ENCODE assay signal across 22 mouse cellular contexts in the genomic region with DNA sequence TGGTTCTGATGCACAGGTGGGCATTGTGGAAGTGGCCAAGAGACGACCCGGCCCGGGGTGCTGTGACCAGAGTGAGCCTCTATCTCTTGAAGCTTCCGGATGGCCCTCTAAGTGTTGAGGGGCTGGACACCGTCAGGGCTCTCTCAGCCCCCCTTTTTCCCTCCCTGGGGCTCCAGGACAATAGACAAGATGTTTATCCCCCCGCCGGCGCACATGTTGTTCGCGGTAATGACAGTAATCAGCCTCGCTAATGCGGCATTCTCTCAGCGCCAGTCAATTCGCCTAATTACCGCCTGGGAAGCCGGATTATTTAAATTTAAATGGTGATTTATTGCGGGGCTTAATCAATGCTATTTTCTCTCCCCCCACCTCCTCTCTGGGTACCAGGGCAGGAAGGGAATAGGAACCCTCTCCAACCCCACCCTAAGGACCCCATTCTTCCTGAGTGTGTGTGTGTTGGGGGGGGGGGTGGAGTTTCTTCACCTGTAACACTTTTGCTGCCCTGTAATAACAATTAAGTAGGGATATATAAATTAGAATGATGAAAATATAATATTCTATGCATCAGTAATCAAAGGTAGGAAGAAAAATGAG. TPM values are rescaled to one million over a fixed set of nuclear protein-coding genes. Genes with fewer than 3 reads are reported as not detected.
A peak's percentile ranks its signal among the peaks of the same experiment; 100 is the strongest.
DNase-seq lines count a peak whose midpoint lies in the region; ATAC-seq and TF ChIP-seq lines count a peak whose summit lies in the region.
"Had no signal": no experiment of that assay in that cellular context is flagged by ENCODE, and none has a peak within 500 bp of the region (broad histone marks: within the 10 kb centered on the region; RNA-seq: fewer than 3 reads in every experiment).

No protein-coding gene starts in this region.

- H3K4me2 ChIP-seq in midbrain, embryonic 13.5 days (replicated peaks), result 0 out of 2 replicates have a peak overlapping the region, but pooled peaks have one; percentile 13
- no peak overlapping the region for H3K4me2 ChIP-seq in midbrain, postnatal 0 days (ENCODE audit: low read depth, low read length, poor library complexity, severe bottlenecking)
- H3K4me2 ChIP-seq in forebrain, embryonic 12.5 days, result peak overlapping the region; percentile 35
- peak overlapping the region; percentile 28; the same call in 1 of the 2 replicates for H3K4me2 ChIP-seq in hindbrain, embryonic 15.5 days
- H3K4me2 ChIP-seq in intestine, embryonic 15.5 days (replicated peaks), result no peak overlapping the region
- H3K4me2 ChIP-seq: heart, embryonic 13.5 days; limb, embryonic 12.5 days; liver, embryonic 13.5 days; lung, embryonic 15.5 days; stomach, embryonic 15.5 days had no signal

- WGBS in midbrain, embryonic 13.5 days, result 2% methylated on average over 17 of the region's 17 CpGs
- WGBS in midbrain, postnatal 0 days, result 6% methylated on average over 17 of the region's 17 CpGs
- under 1% methylated on average over 17 of the region's 17 CpGs for WGBS in forebrain, embryonic 12.5 days
- 8% methylated on average over 17 of the region's 17 CpGs for WGBS in hindbrain, embryonic 15.5 days
- WGBS in intestine, embryonic 15.5 days, result 12% methylated on average over 17 of the region's 17 CpGs

- no peak for TF ChIP-seq CTCF in midbrain, postnatal 0 days (IDR thresholded peaks at IDR 0.05)

- ATAC-seq in midbrain, embryonic 13.5 days, result no peak
- no peak for ATAC-seq in midbrain, postnatal 0 days (ENCODE audit: low FRiP score)
- ATAC-seq in forebrain, embryonic 12.5 days (ENCODE audit: low FRiP score), result peak; percentile 67
- no peak for ATAC-seq in hindbrain, embryonic 15.5 days (ENCODE audit: low FRiP score, low read depth)
- ATAC-seq in inflammation-experienced regulatory T-cells, adult 6 months, result no peak
- no peak for ATAC-seq in intestine, embryonic 15.5 days
- ATAC-seq: intestine, embryonic 16.5 days had no signal

- H3K4me3 ChIP-seq in midbrain, embryonic 13.5 days (replicated peaks), result no peak overlapping the region
- H3K4me3 ChIP-seq in midbrain, postnatal 0 days (ENCODE audit: low read depth, low read length), result no peak overlapping the region
- H3K4me3 ChIP-seq in forebrain, embryonic 12.5 days (replicated peaks), result no peak overlapping the region
- no peak overlapping the region for H3K4me3 ChIP-seq in hindbrain, embryonic 15.5 days
- H3K4me3 ChIP-seq in intestine, embryonic 15.5 days (replicated peaks), result no peak overlapping the region
- H3K4me3 ChIP-seq: heart, embryonic 13.5 days; limb, embryonic 12.5 days; liver, embryonic 13.5 days; lung, embryonic 15.5 days; midbrain, embryonic 10.5 days; stomach, embryonic 15.5 days had no signal

- H3K9me3 ChIP-seq in midbrain, embryonic 13.5 days, result no peaks in the 10 kb centered on the region
- no peaks in the 10 kb centered on the region for H3K9me3 ChIP-seq in midbrain, postnatal 0 days (ENCODE audit: low read length)
- no peaks in the 10 kb centered on the region for H3K9me3 ChIP-seq in forebrain, embryonic 12.5 days
- no peaks in the 10 kb centered on the region for H3K9me3 ChIP-seq in hindbrain, embryonic 15.5 days
- H3K9me3 ChIP-seq in intestine, embryonic 15.5 days, result no peaks in the 10 kb centered on the region; the same call in 1 of the 2 replicates
- H3K9me3 ChIP-seq: liver, embryonic 13.5 days; lung, embryonic 15.5 days; midbrain, embryonic 10.5 days; stomach, embryonic 15.5 days had no signal

- no peaks in the 10 kb centered on the region for H3K36me3 ChIP-seq in midbrain, embryonic 13.5 days
- no peaks in the 10 kb centered on the region for H3K36me3 ChIP-seq in midbrain, postnatal 0 days (ENCODE audit: insufficient read depth, low read length)
- H3K36me3 ChIP-seq in forebrain, embryonic 12.5 days (replicated peaks), result no peaks in the 10 kb centered on the region
- H3K36me3 ChIP-seq in hindbrain, embryonic 15.5 days, result no peaks in the 10 kb centered on the region
- no peaks in the 10 kb centered on the region for H3K36me3 ChIP-seq in intestine, embryonic 15.5 days
- H3K36me3 ChIP-seq: heart, embryonic 13.5 days; limb, embryonic 12.5 days; liver, embryonic 13.5 days; lung, embryonic 15.5 days; midbrain, embryonic 10.5 days; stomach, embryonic 15.5 days had no signal

- H3K27me3 ChIP-seq in midbrain, embryonic 13.5 days, result peaks cover 86% of the 10 kb centered on the region
- peaks cover 49% of the 10 kb centered on the region for H3K27me3 ChIP-seq in midbrain, postnatal 0 days (ENCODE audit: insufficient read depth, low read length)
- peaks cover 92% of the 10 kb centered on the region for H3K27me3 ChIP-seq in forebrain, embryonic 12.5 days
- H3K27me3 ChIP-seq in hindbrain, embryonic 15.5 days, result peaks cover 73% of the 10 kb centered on the region
- H3K27me3 ChIP-seq in intestine, embryonic 15.5 days (replicated peaks), result peaks cover 57% of the 10 kb centered on the region

- peaks cover 29% of the 10 kb centered on the region for H3K4me1 ChIP-seq in midbrain, embryonic 13.5 days (replicated peaks)
- 0 out of 2 replicates have a peak, but pooled peaks cover 11% of the 10 kb centered on the region for H3K4me1 ChIP-seq in midbrain, postnatal 0 days (ENCODE audit: insufficient read depth, low read length)
- peaks cover 36% of the 10 kb centered on the region for H3K4me1 ChIP-seq in forebrain, embryonic 12.5 days
- peaks cover 27% of the 10 kb centered on the region for H3K4me1 ChIP-seq in hindbrain, embryonic 15.5 days (replicated peaks)
- peaks cover 20% of the 10 kb centered on the region for H3K4me1 ChIP-seq in intestine, embryonic 15.5 days (replicated peaks)

- no peak overlapping the region for H3K27ac ChIP-seq in midbrain, embryonic 13.5 days
- H3K27ac ChIP-seq in midbrain, postnatal 0 days (ENCODE audit: low read depth, low read length), result no peak overlapping the region
- H3K27ac ChIP-seq in forebrain, embryonic 12.5 days, result no peak overlapping the region
- H3K27ac ChIP-seq in hindbrain, embryonic 15.5 days (replicated peaks), result no peak overlapping the region
- no peak overlapping the region for H3K27ac ChIP-seq in intestine, embryonic 15.5 days
- H3K27ac ChIP-seq: heart, embryonic 13.5 days; limb, embryonic 12.5 days; liver, embryonic 13.5 days; lung, embryonic 15.5 days; midbrain, embryonic 10.5 days; stomach, embryonic 15.5 days had no signal

- no peak overlapping the region for H3K9ac ChIP-seq in midbrain, embryonic 13.5 days (replicated peaks)
- no peak overlapping the region for H3K9ac ChIP-seq in midbrain, postnatal 0 days (replicated peaks; ENCODE audit: low read length, poor library complexity, severe bottlenecking)
- no peak overlapping the region for H3K9ac ChIP-seq in forebrain, embryonic 12.5 days
- H3K9ac ChIP-seq in hindbrain, embryonic 15.5 days, result no peak overlapping the region
- H3K9ac ChIP-seq in intestine, embryonic 15.5 days, result no peak overlapping the region
- H3K9ac ChIP-seq: heart, embryonic 13.5 days; limb, embryonic 12.5 days; liver, embryonic 13.5 days; lung, embryonic 15.5 days; stomach, embryonic 15.5 days had no signal

- DNase-seq in midbrain, postnatal 0 days (ENCODE audit: low spot score), result no peak
- DNase-seq in retina, embryonic 14.5 days (ENCODE audit: low spot score), result peak; percentile 57
- DNase-seq in right cerebral cortex, postnatal 25 days, result no peak
- DNase-seq: cerebellum, adult 9-11 months; gastrocnemius, postnatal 10 days; heart, adult 18-20 months; liver, embryonic 13.5 days; right cerebral cortex, postnatal 14 days; thymus, adult 18-20 months had no signal

RNA-seq across cellular contexts. Expression of a gene that starts 5.3 kb away (rescaled TPM):
- polyA plus RNA-seq in midbrain, embryonic 13.5 days (2015; fragmentation: Nextera tagmentation; extraction: Ambion mirVana), result 2.3 and 3.3 TPM in 2 replicates
- 9.4 and 11.1 TPM in 2 replicates for total RNA-seq in midbrain, postnatal 0 days (2014; rRNA removed)
- polyA plus RNA-seq in midbrain, postnatal 0 days (2015; fragmentation: Nextera tagmentation; extraction: Ambion mirVana), result 9.5 and 12.3 TPM in 2 replicates
- 1.8 and 2.0 TPM in 2 replicates for polyA plus RNA-seq in forebrain, embryonic 12.5 days (2016; fragmentation: Nextera tagmentation; extraction: Ambion mirVana)
- polyA plus RNA-seq in hindbrain, embryonic 15.5 days (2015; fragmentation: Nextera tagmentation; extraction: Ambion mirVana), result 4.4 and 5.0 TPM in 2 replicates
- polyA plus RNA-seq in inflammation-experienced regulatory T-cells, adult 6 months (2017; shearing (Covaris generic)), result under 1 TPM in 2 of 3 experiments, not detected in 1; 0.18 to 0.24 TPM
- 0.25 and 0.38 TPM in 2 replicates for polyA plus RNA-seq in intestine, embryonic 15.5 days (2015; fragmentation: Nextera tagmentation; extraction: Ambion mirVana)
- total RNA-seq: adrenal gland, adult 18-20 months; gastrocnemius, postnatal 10 days; heart, adult 18-20 months; heart, postnatal 25 days had no signal

RNA-seq across cellular contexts. Expression of a gene that starts 19.6 kb away (rescaled TPM):
- polyA plus RNA-seq in midbrain, embryonic 13.5 days (2015; fragmentation: Nextera tagmentation; extraction: Ambion mirVana), result 48.1 and 59.4 TPM in 2 replicates
- total RNA-seq in midbrain, postnatal 0 days (2014; rRNA removed), result 43.1 and 55.6 TPM in 2 replicates
- polyA plus RNA-seq in midbrain, postnatal 0 days (2015; fragmentation: Nextera tagmentation; extraction: Ambion mirVana), result 105 and 108 TPM in 2 replicates
- polyA plus RNA-seq in forebrain, embryonic 12.5 days (2016; fragmentation: Nextera tagmentation; extraction: Ambion mirVana), result 42.4 and 53.1 TPM in 2 replicates
- 67.8 and 75.6 TPM in 2 replicates for polyA plus RNA-seq in hindbrain, embryonic 15.5 days (2015; fragmentation: Nextera tagmentation; extraction: Ambion mirVana)
- 1 to 10 TPM; 5.3 to 7.7 (median 7.6) TPM for polyA plus RNA-seq in inflammation-experienced regulatory T-cells, adult 6 months (2017; shearing (Covaris generic))
- polyA plus RNA-seq in intestine, embryonic 15.5 days (2015; fragmentation: Nextera tagmentation; extraction: Ambion mirVana), result 48.9 and 54.8 TPM in 2 replicates

Comparison
In these comparisons a context has a peak if more than half of its experiments do, and no peak if none do; other contexts are left out.
1. H3K4me2 ChIP-seq: peak in midbrain, embryonic 13.5 days (single experiment), forebrain, embryonic 12.5 days (single experiment) and hindbrain, embryonic 15.5 days (single experiment); none in midbrain, postnatal 0 days (single experiment) and intestine, embryonic 15.5 days (single experiment).